Mouse (Mus musculus): ENCODE measurements around the gene Sdsl.

Sdsl gene

GRCm38 (mm10) chr5:120493873-120494395 lies 21.3 kb upstream of the Sdsl start:
- no peak for DNase-seq

DNA sequence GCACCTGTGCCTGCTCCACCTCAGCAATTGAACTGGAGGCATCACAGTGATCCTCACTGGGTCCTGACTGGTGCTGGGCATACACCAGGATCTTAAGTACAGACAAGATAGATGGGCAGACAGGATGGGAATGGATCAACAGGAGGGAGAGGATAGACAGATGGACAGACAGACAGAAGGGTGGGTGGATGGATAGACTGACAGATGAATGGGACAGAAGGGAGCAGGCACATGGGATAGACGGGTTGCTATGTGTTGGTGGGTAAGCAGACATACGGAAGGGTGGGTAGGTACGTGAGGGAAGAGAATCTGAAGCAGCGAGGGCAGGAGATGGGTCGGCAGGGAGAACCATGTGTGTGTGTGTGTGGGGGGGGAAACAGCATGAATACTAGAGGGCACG lies 20.8 kb upstream of the Sdsl start:
- no peak for DNase-seq

DNA sequence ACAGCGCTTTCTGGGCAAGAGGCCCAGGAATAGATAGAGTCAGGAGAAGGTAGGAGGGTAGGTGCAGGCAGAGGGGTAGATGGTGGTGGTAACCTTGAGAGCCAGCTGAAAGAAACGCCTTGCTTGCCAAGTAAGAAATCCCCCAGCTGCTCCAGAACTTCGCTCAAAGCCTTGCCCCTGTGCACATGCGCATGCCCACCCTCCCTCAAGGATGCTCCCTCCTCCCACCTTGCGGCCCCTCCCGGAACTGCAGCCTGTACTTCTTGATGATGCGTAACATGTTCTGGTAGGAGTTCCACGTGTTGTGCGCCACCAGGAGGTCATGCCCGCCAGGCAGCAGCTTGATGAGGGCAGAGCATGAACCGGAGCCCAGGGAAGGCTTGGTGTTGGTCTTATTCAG lies 19.8 kb upstream of the Sdsl start:
- no peak for DNase-seq

GRCm38 (mm10) chr5:120490679-120491192 lies 18.1 kb upstream of the Sdsl start:
- DNase-seq: no peak

DNA sequence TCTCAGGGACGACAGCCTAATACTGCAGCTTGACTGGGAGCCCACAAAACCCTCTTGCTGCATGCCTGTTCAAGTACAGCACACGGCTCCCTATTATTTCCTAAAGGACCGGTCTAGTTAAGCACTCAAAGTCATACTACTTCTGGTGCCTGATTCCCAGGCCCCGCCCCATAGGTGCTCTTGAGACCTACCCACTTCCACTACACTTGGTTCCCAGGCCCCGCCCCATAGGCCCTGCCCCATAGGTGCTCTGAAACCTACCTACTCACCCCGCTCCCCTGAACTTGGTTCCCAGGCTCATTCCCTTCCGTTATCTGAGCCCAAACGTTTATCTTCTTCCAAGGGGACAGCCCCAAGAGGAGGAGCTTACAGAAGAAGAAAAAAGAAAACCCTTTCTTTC lies 15.2 kb upstream of the Sdsl start:
- no peak for DNase-seq

- no peak for DNase-seq
Measured at GRCm38 (mm10) chr5:120483399-120483798, 10.8 kb upstream of the Sdsl start.

DNA sequence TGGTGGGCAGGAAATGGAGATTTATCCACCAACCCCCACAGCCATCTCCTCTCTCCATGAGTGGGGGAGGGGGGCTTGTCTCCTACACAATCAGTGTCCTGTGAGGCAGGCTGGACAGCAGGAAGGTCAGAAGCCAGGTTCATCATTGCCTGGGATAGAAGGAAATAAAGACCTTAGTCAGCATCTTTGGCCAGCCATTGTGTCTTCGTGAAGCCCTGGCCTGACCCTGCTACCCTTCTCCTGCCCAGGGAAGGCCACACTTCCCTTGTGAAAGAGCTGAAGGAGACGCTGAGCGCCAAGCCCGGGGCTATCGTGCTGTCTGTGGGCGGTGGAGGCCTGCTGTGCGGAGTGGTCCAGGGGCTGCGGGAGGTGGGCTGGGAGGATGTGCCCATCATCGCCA lies 8.6 kb upstream of the Sdsl start:
- DNase-seq: no peak

DNA sequence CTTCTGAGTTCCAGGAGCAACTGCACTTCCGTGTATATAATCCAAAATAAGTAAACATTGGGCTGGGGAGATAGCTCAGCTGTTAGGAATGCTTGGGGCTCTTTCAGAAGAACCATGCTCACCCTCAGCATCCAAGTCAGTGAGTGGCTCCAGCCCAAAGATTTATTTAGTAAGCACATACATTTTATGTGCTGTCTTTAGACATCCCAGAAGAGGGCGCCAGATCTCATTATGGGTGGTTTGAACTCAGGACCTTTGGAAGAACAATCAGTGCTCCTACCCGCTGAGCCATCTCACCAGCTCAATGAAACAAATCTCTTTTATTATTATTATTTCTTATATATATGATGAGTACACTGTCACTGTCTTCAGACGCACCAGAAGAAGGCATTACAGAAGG lies 6.9 kb upstream of the Sdsl start:
- no peak for DNase-seq

GRCm38 (mm10) chr5:120477993-120478392 lies 5.4 kb upstream of the Sdsl start:
- DNase-seq: no peak

- DNase-seq: no peak
Measured at GRCm38 (mm10) chr5:120476296-120476695, 3.7 kb upstream of the Sdsl start, which contains the start of gene Sds. TSS of gene Sds (plus strand) at chr5:120476526.

GRCm38 (mm10) chr5:120475861-120476260 lies 3.3 kb upstream of the Sdsl start:
- DNase-seq: no peak

GRCm38 (mm10) chr5:120473361-120473760 lies 751 bp upstream of the Sdsl start:
- no peak for DNase-seq

- no peak for DNase-seq
Measured at GRCm38 (mm10) chr5:120471538-120471937, 1.1 kb downstream of the Sdsl start.

DNA sequence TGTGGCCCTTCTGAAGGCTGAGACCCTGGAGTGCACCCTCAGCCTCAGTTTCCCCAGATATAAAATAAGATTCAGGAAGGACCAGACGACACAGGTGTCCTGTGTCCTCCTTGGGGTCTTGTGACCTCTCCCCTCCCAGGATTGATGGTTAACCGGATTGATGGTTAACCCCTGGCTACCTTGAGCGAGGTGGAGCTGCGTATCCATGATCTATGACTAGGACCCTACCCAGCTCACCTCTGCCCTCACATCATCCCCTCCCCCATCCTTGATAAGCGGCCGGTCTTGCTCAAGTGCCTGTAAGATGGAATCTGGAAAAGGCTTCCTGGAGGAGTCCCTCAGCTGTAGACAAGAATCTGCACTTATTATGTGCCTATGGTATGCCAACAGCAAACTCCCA lies 3.8 kb downstream of the Sdsl start:
- no peak for DNase-seq

- DNase-seq: no peak
Measured at GRCm38 (mm10) chr5:120468336-120468735, 4.3 kb downstream of the Sdsl start.

DNA sequence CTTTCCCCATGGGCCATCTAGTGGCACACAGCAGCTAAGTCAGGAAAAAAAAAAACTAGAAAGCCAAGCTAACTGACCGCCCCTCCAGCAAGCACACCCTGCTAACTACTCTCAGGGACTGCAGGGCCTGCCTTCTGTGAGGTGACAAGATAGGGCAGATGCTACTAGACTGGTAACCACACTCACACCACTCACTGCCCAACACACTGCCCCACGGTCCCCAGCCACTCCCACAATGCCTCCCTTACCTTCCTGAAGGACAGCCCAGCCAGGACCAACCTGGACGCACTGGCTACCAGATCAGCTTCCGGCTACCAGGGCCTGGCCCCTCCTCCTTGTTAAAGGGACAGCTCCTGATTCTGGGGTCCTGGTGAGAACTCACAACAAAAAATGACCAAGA lies 5.6 kb downstream of the Sdsl start:
- no peak for DNase-seq

DNA sequence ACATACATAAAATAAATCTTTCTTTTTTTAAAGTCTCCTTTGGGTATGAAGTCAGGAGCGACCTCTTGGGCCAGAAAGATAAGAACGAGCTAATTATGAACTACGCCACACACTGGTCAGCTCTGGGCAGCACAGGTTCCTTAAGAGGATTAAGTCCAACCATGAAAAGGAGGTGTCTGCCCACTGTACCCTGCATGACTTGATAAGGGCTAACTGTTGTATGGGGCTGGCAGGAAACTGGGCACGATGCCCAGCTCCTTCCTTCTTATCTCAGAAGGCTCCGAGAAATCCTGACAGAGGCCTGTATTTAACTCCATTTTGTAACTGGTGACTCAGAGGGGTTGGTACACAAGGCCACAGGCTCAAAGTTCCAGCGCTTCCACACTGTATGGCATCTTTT lies 6.8 kb downstream of the Sdsl start:
- no peak for DNase-seq

- peak; percentile 51 for DNase-seq
Measured at GRCm38 (mm10) chr5:120465062-120465461, 7.5 kb downstream of the Sdsl start.

- peak; percentile 23 for DNase-seq
Measured at GRCm38 (mm10) chr5:120464321-120464720, 8.3 kb downstream of the Sdsl start.

DNA sequence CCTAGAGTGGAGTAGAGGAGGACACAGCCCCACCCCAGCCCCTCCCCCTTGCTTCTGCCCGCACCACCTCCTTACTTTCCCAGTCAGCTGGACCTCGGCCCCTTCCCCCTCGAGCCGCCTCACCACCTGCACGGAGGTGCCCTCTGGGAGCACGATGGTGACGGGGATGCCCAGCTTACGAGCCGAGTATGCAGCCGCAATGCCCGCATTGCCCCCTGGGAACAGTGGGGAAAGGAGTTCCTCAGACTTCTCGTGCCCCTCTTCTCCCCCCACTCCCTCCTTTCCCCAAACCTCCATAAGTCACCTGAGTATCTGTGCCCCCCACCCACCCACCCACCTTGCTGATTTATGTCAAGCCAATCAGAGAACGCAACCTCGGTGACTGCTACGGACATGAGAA lies 10.7 kb downstream of the Sdsl start:
- no peak for DNase-seq

GRCm38 (mm10) chr5:120459133-120459532 lies 13.5 kb downstream of the Sdsl start:
- no peak for DNase-seq

GRCm38 (mm10) chr5:120457628-120458027 lies 15.0 kb downstream of the Sdsl start:
- peak; percentile 45 for DNase-seq

- DNase-seq: no peak
Measured at GRCm38 (mm10) chr5:120456841-120457554, 15.6 kb downstream of the Sdsl start.

GRCm38 (mm10) chr5:120456253-120456652 lies 16.4 kb downstream of the Sdsl start:
- no peak for DNase-seq
